Mouse (Mus musculus): Measurements from ENCODE around the gene Creb3l2. TPM values are rescaled to one million over a fixed set of nuclear protein-coding genes. Genes with fewer than 3 reads are reported as not detected.

Gene Creb3l2
- total RNA-seq, 2 experiments from 2014 or later, result 27.4 to 29.5 TPM

DNA sequence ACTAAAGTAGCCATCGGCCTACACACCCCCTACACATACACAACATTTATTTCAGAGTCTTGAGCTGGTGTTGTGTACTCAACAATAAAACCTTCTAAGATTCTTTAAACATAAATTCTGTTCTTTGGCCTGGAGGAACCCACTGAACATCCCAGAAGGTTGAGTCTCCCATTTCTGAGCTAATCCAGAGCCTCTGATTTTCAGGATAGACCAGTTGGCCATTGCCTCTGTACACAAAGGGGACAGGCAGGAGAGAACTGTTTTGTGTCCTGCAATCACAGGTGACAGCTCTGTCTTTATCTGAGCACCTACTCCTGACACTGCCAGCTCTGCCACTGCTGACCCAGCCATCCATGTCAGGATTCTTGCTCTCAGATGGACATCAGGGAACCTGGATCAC lies 150.8 kb downstream of the Creb3l2 start:
- intact Hi-C loops (cut with DNase I), result no loop called here
- no peak for DNase-seq

DNA sequence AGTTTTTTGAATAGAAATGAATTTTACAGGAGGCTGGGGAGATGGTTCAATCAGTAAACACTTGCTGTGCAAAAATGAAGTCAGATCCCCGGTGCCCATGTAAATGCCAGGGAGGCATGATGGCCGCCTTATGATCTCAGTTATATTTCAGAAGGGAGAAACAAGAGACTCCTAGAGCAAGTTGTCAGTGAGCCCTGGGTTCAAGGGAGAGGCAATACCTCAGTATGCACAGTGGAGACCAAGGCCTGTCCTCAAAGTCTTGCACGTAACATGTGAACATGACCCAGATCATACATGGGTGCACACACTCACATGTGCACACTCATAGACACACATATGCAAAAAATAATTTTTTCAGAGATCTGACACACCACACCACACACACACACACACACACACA lies 151.3 kb downstream of the Creb3l2 start:
- intact Hi-C loops (cut with DNase I), result no loop called here
- no peak for DNase-seq

DNA sequence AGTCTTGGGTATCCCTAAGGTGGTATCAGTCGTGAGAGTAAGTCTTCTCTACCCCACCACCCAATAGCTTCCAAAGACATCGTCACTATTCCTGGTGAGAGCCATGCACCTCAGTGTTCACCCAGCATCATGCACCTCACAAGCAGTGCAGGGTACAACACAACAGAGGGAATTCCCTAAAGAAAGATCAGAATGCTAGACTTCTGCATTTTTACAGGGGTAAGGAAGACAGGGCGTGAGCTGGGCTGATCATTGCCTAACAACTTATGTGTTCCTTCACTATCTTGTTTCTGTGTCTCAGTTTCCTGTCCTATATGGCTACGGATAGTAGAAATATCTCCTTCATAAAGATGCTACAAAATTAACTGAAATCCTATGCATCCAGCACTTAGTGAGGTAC lies 155.8 kb downstream of the Creb3l2 start:
- intact Hi-C loops (cut with DNase I), result no loop called here
- no peak for DNase-seq

DNA sequence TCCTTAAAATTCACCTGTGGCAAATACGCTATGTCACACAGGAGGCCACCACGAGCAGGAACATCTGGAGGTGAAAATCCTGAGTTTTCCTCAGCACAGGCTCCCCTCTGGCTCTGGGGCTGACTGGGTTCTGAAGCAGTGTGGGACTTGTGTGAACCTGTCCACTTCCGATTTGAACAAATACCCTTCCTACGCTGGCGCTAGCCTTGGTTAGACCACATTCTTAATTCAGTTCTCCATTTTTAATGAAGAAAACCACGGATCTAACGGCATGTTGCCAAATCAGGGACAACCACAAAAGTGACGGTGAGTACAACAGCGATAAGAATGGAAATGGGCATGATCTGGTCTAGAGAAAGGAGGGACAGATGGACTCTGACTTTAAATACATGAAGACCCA lies 157.1 kb downstream of the Creb3l2 start:
- DNase-seq, result no peak
- intact Hi-C loops (cut with DNase I), result no loop called here

DNA sequence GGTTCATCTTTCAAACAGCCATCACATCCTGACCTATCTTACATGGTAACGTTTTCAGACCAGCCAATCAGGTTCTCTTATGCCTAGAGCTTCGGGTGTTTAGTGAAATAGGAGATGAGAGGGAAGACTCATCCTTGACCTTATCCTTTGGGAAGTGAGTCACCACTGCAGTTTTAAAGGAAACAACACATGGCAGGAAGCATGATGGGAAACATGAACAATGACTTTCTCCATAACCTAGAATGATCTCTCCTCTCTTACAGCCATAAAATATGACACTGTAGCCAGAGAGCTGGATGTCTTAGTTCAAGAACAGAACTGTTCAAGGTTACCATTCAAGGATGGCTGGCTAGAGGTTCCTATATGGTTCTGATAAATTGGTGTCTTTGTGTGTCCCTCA lies 158.6 kb downstream of the Creb3l2 start:
- DNase-seq, result no peak
- intact Hi-C loops (cut with DNase I), result no loop called here

DNA sequence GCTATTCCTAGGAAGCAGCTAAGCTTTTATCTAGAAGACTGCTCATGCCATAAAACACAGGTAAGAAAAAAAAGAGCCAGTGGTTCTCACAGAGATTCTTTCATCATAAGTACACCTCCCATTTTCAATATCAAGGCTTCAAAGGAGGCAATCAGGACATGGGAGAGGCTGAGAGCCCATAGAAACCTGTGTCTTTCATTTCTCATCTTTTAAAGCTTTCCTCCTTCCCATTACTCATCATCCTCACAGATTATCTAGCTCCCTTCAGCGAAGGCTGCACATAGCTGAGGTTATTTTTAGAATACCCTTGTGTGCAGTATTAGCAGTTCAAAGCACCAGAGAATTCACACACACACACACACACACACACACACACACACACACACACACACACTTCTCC lies 159.3 kb downstream of the Creb3l2 start:
- intact Hi-C loops (cut with DNase I), result no loop called here
- DNase-seq, result no peak

Other genes starting within 250 kb of the Creb3l2 start
- gene Dgki, start 142.0 kb downstream of the Creb3l2 start, total RNA-seq (2021), result under 1 TPM; 0.26 to 0.27 TPM
- gene Akr1d1, start 88.0 kb upstream of the Creb3l2 start, total RNA-seq (2021), result not detected

All from heart, postnatal 14 days (tissue).